Mouse (Mus musculus): ENCODE measurements around the gene Myo3a. TPM values are rescaled to one million over a fixed set of nuclear protein-coding genes. Genes with fewer than 3 reads are reported as not detected.

The Myo3a gene
- polyA plus RNA-seq, 1 experiment from 2014 or later = not detected

DNA sequence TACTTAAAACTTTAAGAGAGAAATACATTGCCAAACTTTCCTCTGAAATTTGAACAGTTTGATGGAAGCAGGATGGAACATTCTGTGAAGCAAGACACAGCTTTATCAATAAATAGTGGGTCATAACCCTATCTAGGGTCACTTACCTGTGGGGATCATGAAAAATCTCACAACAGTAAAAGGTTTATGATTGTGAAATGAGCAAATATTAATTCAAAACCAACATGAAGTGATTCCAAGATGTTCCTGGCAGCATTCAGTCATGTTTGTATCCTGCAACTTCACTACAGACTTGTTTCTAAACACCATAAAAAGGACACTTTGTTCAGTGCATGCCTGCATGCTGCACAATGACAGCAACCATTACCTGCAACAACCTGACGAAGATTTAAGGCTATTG, 436.4 kb downstream of the Myo3a start:
- Histone ChIP-seq H3K9me3 (no peaks in the 10 kb centered on the region), H3K27me3 (no peaks in the 10 kb centered on the region), H3K4me3 (no peak overlapping the region), H3K27ac (replicated peaks) (no peak overlapping the region), H3K9ac (replicated peaks) (no peak overlapping the region), H3K36me3 (peaks cover 12% of the 10 kb centered on the region; the same call in 1 of the 2 replicates), H3K4me1 (no peaks in the 10 kb centered on the region), H3K4me2 (replicated peaks) (no peak overlapping the region)
- no peak for ATAC-seq (replicated peaks)
- WGBS = 81% methylated on average over 1 of the region's 1 CpGs

Small RNA genes lying within 50 kb of the gene (microRNA-seq; reads per million reads assigned to microRNA genes)
- gene Gm23636 (not detected), gene Mir3967 (not detected)
